Mouse (Mus musculus): Measurements from ENCODE around the gene Xpo6.

The Xpo6 gene

DNA sequence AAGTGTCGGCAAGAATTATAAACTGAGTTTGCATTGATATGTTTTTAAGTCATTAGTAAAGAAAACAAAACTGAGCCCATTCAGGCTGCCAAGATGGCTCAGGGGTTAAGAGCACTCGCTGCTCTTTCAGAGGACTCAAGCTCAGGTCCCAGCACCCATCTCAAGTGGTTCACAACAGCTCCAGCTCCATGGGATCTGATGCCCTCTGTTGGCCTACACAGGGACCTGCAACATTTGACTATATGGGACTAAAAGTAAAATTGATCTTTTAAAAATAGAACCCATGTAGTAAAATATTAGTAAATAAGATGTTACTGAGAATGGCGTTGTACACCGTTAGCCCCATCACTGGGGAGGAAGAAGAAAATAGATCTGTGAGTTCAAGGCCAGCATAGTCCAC lies 130.0 kb downstream of the Xpo6 start:
- DNase-seq = no peak

DNA sequence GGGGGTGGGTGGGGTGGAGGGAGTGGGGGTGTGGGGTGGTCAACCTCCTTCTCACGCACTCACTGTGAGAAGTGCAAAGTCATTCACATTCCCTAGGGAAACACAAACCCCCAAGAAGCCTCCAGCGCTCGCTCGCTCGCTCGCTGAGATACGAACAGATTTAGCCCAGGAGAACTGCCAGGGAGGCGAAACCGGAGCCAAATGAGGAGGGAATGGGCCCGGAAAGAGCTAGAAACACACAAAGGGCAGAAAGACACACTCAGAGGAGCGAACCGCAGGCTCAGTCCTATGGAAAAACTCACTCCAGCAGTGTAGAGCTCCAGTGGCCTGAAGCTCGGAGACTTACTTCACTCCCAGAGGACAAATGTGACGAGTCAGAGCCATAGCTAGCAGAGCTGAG lies 133.5 kb downstream of the Xpo6 start:
- DNase-seq = no peak

DNA sequence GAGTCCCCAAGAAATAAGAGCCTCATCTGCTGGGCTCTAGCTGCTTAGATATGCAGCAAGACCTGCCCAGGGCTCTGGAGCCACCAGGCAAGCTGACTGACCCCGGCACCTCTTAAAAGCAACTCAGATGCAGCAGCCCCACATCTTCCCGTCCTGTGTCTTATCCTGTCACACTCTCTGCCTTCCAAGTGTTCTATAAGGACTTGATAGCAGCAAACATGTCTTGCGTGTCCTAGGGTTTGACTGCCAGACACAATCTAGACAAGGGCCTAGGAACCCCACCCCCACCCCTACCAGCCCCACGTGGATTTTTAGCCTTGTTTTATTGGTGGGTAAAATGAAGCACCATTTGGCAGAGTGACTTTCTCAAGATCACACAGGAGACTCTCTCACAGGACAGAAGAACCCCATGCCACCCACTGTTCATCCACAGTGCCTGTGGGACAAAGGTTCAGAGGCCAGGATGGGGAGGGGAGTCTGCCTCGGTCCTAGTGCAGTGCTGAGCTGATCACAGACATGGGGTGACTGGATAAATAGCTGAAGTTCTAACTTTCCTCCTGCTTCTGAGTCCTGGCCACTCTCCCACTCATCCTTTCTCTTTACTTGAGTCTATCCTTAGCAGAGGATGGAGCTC lies 134.9 kb downstream of the Xpo6 start:
- DNase-seq = no peak

DNA sequence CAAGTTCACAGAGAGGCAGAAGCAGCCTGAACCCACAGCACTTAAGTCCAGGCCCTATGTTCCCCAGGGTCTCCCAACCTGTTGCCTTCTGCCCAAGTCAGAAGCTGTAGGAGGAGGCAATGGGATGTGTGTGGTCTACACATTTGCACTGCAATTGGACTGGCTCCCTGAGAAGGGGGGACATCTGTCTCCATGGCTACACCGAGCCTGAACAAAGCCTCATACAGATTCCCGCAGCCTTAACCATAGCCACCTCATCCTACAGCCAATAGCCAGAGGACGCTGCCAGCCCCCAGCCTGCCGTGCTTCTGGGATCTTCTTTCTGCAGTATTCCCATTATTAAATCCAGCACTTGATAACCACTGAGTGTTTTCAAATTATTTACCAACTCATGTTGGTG lies 138.1 kb downstream of the Xpo6 start:
- DNase-seq = no peak

- DNase-seq = no peak
Observed at GRCm38 (mm10) chr7:126058918-126059317, 141.4 kb downstream of the Xpo6 start.

DNA sequence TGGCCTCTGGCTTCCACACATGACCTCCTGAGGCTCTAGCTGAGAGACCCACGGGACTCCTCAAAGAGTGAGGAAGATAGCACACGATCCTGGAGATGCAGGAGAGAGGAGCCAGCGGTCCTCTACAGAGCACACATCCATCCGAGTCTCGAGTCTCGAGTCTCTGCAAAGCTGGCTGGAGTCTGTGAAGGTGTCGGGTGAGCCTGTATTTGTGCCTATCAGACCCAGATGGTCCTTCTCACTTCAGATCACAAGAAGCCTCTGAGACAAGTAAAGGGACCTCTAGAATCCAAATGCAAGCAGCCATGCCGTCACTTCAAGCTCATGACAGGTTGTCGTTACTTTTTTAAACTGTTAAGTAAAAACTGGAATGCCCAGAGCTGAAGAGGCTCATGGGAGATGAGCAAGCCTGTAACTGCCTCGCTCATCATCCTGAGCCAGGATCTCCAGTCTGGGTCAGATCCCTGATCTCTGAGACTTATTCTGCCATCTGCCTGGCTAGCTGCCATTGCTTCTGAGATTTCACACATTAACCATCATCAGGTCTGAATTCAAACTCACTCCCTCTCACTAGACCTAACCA lies 142.9 kb downstream of the Xpo6 start:
- no peak for DNase-seq

DNA sequence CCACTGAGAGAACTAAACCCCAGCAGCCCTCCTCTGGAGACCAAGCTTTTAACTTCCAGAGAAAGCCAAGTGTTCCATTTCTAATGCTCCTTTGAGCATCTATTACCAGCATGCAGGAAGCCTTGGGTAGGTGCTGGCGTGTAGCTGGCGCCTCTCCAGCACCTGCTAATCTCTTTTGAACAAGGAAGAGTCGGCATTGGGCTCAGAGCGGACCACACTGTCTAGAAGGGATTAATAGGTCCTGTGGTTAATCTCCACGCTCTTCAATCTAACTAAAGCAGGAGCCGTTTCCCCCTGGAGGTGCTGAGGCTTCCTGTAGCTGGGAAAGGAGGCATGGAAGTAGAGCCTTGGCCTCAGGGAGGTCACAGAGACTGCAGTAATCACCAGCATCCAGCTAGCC lies 145.7 kb downstream of the Xpo6 start:
- peak; percentile 73 for DNase-seq

GRCm38 (mm10) chr7:126053618-126054017 lies 146.7 kb downstream of the Xpo6 start:
- peak; percentile 27 for DNase-seq

GRCm38 (mm10) chr7:126051910-126052309 lies 148.4 kb downstream of the Xpo6 start:
- DNase-seq = peak; percentile 59
